Mouse (Mus musculus) MEL (cell line): ENCODE measurements around the gene Gm49450. TPM values are rescaled to one million over a fixed set of nuclear protein-coding genes. Genes with fewer than 3 reads are reported as not detected.

Experiments
- DNase-seq: peaks from one replicate; pipeline ENCODE4 v3.0.0; 2011; ENCODE audit warnings: low read depth, low spot score
- H3K27ac ChIP-seq: 2 replicates; pipeline ENCODE4 v1.5.1; 2012; ENCODE audit warnings: low read depth, mild to moderate bottlenecking, control low read depth, low read length, moderate library complexity; ENCODE audit not compliant: control insufficient read depth
- H3K27me3 ChIP-seq, 2 experiments: fragments of 150-350 bp in 1 of 2; sonication (generic) in 1 of 2; 2 replicates each; pipeline ENCODE4 v1.6.1; 2012; ENCODE audit warnings: low read length in 2 of 2, mild to moderate bottlenecking in 2 of 2, improper control_type of control experiment in 1 of 2, moderate library complexity in 1 of 2; ENCODE audit not compliant: insufficient read depth in 2 of 2, control insufficient read depth in 1 of 2
- H3K36me3 ChIP-seq, 2 experiments: 2 replicates each; pipeline ENCODE4 v1.6.1; 2012 to 2014; ENCODE audit warnings: low read length in 2 of 2, improper control_type of control experiment in 1 of 2, inconsistent platforms in 1 of 2, mild to moderate bottlenecking in 1 of 2; ENCODE audit not compliant: insufficient read depth in 2 of 2, control insufficient read depth in 1 of 2
- H3K4me1 ChIP-seq, 2 experiments: fragments of 150-350 bp in 1 of 2; sonication (generic) in 1 of 2; 2 replicates each; pipeline ENCODE4 v1.6.1; 2012; ENCODE audit warnings: low read length in 2 of 2, improper control_type of control experiment in 1 of 2, mild to moderate bottlenecking in 1 of 2; ENCODE audit not compliant: insufficient read depth in 2 of 2, control insufficient read depth in 1 of 2
- H3K4me3 ChIP-seq, 2 experiments: fragments of 150-350 bp in 1 of 2; sonication (generic) in 1 of 2; 2 replicates each; pipeline ENCODE4 v1.5.1; 2012; ENCODE audit warnings: low read depth in 2 of 2, low read length in 2 of 2, mild to moderate bottlenecking in 2 of 2, moderate library complexity in 2 of 2, control low read depth in 1 of 2, improper control_type of control experiment in 1 of 2; ENCODE audit not compliant: control insufficient read depth in 1 of 2, insufficient read depth in 1 of 2
- H3K79me2 ChIP-seq: 2 replicates; pipeline ENCODE4 v1.6.1; 2012; ENCODE audit warnings: mild to moderate bottlenecking, low read length, moderate library complexity; ENCODE audit not compliant: control insufficient read depth, poor library complexity, insufficient read depth
- H3K9ac ChIP-seq: 2 replicates; pipeline ENCODE4 v1.6.1; 2012; ENCODE audit warnings: low read depth, mild to moderate bottlenecking, control low read depth, low read length, moderate library complexity; ENCODE audit not compliant: control insufficient read depth, poor library complexity, severe bottlenecking
- H3K9me3 ChIP-seq: fragments of 150-350 bp; sonication (generic); replicated peaks from 2 replicates; pipeline ENCODE4 v1.6.1; 2012; ENCODE audit warnings: mild to moderate bottlenecking, low read length, improper control_type of control experiment, moderate library complexity; ENCODE audit not compliant: insufficient read depth
- BHLHE40 ChIP-seq: IDR thresholded peaks from 2 replicates; pipeline ENCODE4 v1.6.1; 2012; ENCODE audit warnings: low read depth, mild to moderate bottlenecking, inconsistent platforms, low read length, improper control_type of control experiment, borderline replicate concordance
- CHD1 ChIP-seq: IDR thresholded peaks from 2 replicates; pipeline ENCODE4 v1.6.1; 2012; ENCODE audit warnings: low read depth, mild to moderate bottlenecking, inconsistent platforms, low read length, improper control_type of control experiment
- E2F4 ChIP-seq: IDR thresholded peaks from 2 replicates; pipeline ENCODE4 v1.6.1; 2011; ENCODE audit warnings: low read depth, low read length, improper control_type of control experiment, borderline replicate concordance
- ETS1 ChIP-seq: IDR thresholded peaks from 2 replicates; pipeline ENCODE4 v1.6.1; 2012; ENCODE audit warnings: low read depth, mild to moderate bottlenecking, inconsistent platforms, low read length, improper control_type of control experiment, moderate library complexity
- GABPA ChIP-seq: IDR thresholded peaks from 2 replicates; pipeline ENCODE4 v1.6.1; 2012; ENCODE audit warnings: low read depth, mild to moderate bottlenecking, inconsistent platforms, low read length, improper control_type of control experiment, moderate library complexity
- KAT2A ChIP-seq: conservative IDR thresholded peaks from 2 replicates; pipeline ENCODE4 v1.6.1; 2012; ENCODE audit warnings: low read depth, low read length, improper control_type of control experiment, inconsistent platforms
- MAX ChIP-seq: IDR thresholded peaks from 2 replicates; pipeline ENCODE4 v1.6.1; 2011; ENCODE audit warnings: low read length, improper control_type of control experiment
- MAZ ChIP-seq: IDR thresholded peaks from 2 replicates; pipeline ENCODE4 v1.6.1; 2012; ENCODE audit warnings: low read depth, mild to moderate bottlenecking, inconsistent platforms, low read length, improper control_type of control experiment
- MYB ChIP-seq: IDR thresholded peaks from 2 replicates; pipeline ENCODE4 v1.6.1; 2011; ENCODE audit warnings: mild to moderate bottlenecking, low read depth, low read length, improper control_type of control experiment
- NELFE ChIP-seq: IDR thresholded peaks from 2 replicates; pipeline ENCODE4 v1.6.1; 2011; ENCODE audit warnings: low read depth, low read length, improper control_type of control experiment
- POLR2A ChIP-seq, 2 experiments: IDR thresholded peaks; 2 replicates each; pipeline ENCODE4 v1.6.1; 2011 to 2012; ENCODE audit warnings: low read length in 2 of 2, mild to moderate bottlenecking in 2 of 2, control low read depth in 1 of 2, improper control_type of control experiment in 1 of 2, low read depth in 1 of 2, moderate library complexity in 1 of 2; ENCODE audit not compliant: control insufficient read depth in 1 of 2, insufficient read depth in 1 of 2, poor library complexity in 1 of 2
- POLR2AphosphoS2 ChIP-seq: IDR thresholded peaks from 2 replicates; pipeline ENCODE4 v1.6.1; 2011; ENCODE audit warnings: low read length, improper control_type of control experiment
- POLR2AphosphoS5 ChIP-seq: IDR thresholded peaks from 2 replicates; pipeline ENCODE4 v1.6.1; 2012; ENCODE audit warnings: low read depth, borderline replicate concordance, mild to moderate bottlenecking, inconsistent platforms, low read length, moderate library complexity, mixed read lengths
- SIN3A ChIP-seq: IDR thresholded peaks from 2 replicates; pipeline ENCODE4 v1.6.1; 2012; ENCODE audit warnings: low read length, improper control_type of control experiment, inconsistent platforms
- TBP ChIP-seq: IDR thresholded peaks from 2 replicates; pipeline ENCODE4 v1.8.0; 2011; ENCODE audit warnings: low read depth, low read length, improper control_type of control experiment
- UBTF ChIP-seq: IDR thresholded peaks from 2 replicates; pipeline ENCODE4 v1.6.1; 2012; ENCODE audit warnings: low read depth, mild to moderate bottlenecking, inconsistent platforms, low read length, improper control_type of control experiment, moderate library complexity, borderline replicate concordance; ENCODE audit not compliant: insufficient read depth
- ZKSCAN1 ChIP-seq: IDR thresholded peaks from 2 replicates; pipeline ENCODE4 v1.6.1; 2012; ENCODE audit warnings: low read depth, mild to moderate bottlenecking, inconsistent platforms, low read length, improper control_type of control experiment, moderate library complexity
- ZNF384 ChIP-seq: IDR thresholded peaks from 2 replicates; pipeline ENCODE4 v1.6.1; 2012; ENCODE audit warnings: low read depth, mild to moderate bottlenecking, inconsistent platforms, low read length, improper control_type of control experiment
- polyA plus RNA-seq, 2 experiments: library from polyadenylated mRNA; stranded (reverse) in 1 of 2; unstranded in 1 of 2; fragments of >175 nt in 1 of 2; fragments of >200 nt in 1 of 2; gene quantifications; 2 replicates each; pipeline versions ENCODE4 v1.2.1 to v1.2.4; 2012; ENCODE audit warnings: low replicate concordance in 2 of 2, low read depth in 1 of 2; ENCODE audit not compliant: insufficient read length in 2 of 2, insufficient read depth in 1 of 2, missing spikeins in 1 of 2
- total RNA-seq: library from RNA; depleted of rRNA; stranded (reverse); fragments of 300-350 nt; gene quantifications from 2 replicates; pipeline ENCODE4 v1.2.3, GENCODE M21; 2012

Gene Gm49450
- total and polyA plus RNA-seq, 3 experiments, result not detected

DNA sequence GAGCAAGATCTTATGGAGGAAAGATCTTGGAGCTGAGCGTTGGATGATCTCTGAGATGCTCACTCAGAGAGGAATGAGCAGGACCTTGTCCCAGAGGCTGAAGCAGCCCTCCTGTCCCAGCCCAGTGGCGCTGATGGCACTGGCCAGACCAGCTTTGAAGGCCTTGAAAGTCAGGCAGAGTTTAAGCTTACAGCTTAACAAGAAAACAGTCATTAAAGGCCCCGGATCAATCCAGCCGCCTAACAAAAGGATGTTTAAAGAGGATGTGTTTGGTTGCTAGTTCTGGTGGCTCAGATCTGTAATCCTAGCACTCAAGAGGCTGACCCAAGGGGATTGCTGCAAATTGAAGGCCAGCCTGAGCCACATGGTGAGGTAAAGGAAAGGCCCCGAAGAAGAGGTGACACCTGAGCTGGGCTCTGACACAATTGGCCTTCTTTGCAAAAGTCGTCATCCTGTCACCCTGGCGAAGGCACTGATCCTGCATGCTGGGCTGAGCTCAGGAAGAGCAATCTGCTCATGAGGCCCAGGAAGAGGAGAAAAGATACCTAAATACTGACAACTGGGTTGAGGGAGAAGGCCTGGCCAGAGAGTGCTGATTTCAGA lies 26.8 kb upstream of the Gm49450 start:
- H3K36me3 ChIP-seq, result peaks cover 0 to 3% of the 10 kb centered on the region in 2 experiments; a peak in 2 of 4 replicates
- no peak for DNase-seq
- H3K9me3 ChIP-seq, result no peaks in the 10 kb centered on the region
- no peak for TF ChIP-seq MAX
- TF ChIP-seq SIN3A, result no peak
- no peak for TF ChIP-seq MYB
- TF ChIP-seq TBP, result no peak
- TF ChIP-seq CHD1, result no peak
- TF ChIP-seq MAZ, result no peak
- no peak for TF ChIP-seq UBTF
- TF ChIP-seq POLR2AphosphoS5, result no peak
- TF ChIP-seq GABPA, result no peak
- no peak for TF ChIP-seq POLR2A (IDR thresholded peaks at IDR 0.05; ENCODE audit: control insufficient read depth in 1 of 2, insufficient read depth in 1 of 2, low read depth in 1 of 2, low read length in 2 of 2, poor library complexity in 1 of 2)
- no peak for TF ChIP-seq KAT2A
- no peak for TF ChIP-seq ZNF384
- TF ChIP-seq ZKSCAN1, result no peak
- no peak for TF ChIP-seq ETS1
- no peak for TF ChIP-seq NELFE
- TF ChIP-seq BHLHE40, result no peak
- TF ChIP-seq E2F4, result no peak
- TF ChIP-seq, all 39 proteins: peak for 0
- H3K4me1 ChIP-seq, result peaks cover 0 to 5% of the 10 kb centered on the region in 2 experiments; a peak in 2 of 4 replicates
- no peak overlapping the region for H3K9ac ChIP-seq
- peaks cover 1% of the 10 kb centered on the region; the same call in 1 of the 2 replicates for H3K79me2 ChIP-seq
- H3K27me3 ChIP-seq, result peaks cover 10 to 28% of the 10 kb centered on the region in 2 experiments
- H3K4me3 ChIP-seq, result no peak overlapping the region
- H3K27ac ChIP-seq, result no peak overlapping the region

DNA sequence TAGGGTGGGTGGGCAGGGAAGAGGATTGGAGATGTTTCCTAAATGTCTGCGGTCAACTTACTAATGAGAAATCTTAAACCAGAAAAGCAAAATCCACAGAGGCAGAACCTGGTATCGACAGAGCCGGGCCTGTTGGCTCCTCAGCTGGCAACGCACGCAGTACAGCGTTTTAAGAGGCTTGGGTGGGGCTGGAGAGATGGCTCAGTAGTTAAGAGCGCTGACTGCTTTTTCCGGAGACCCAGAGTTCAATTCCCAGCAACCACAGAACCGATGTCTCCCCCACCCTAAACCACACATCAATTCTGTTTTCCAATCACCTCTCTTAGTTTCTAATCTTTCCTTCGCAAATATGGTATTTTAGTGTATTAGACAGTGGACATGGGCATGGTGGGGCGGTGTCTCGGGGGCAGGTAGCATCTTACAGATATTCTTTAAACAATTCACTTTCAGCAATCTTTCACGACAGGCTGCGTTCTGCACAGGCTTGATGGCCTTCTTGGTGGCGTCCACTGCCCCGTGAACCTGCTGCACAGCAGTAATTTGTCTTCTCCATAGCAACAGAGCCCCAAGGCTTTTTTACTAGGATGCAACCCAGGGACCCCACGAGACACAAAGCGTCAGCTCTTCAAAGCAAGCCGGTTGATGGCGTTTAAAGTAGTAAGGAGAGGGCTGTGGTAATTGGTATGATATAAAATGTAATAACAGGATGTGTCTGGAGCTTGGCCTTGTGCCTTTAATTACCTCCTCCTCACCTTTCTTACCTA lies 25.2 kb upstream of the Gm49450 start:
- Histone ChIP-seq H3K4me3 (no peak overlapping the region), H3K27me3 (peaks cover 10 to 28% of the 10 kb centered on the region in 2 experiments), H3K36me3 (no peaks in the 10 kb centered on the region), H3K9ac (no peak overlapping the region), H3K9me3 (no peaks in the 10 kb centered on the region), H3K27ac (no peak overlapping the region), H3K79me2 (no peaks in the 10 kb centered on the region), H3K4me1 (no peaks in the 10 kb centered on the region)
- DNase-seq, result no peak
- TF ChIP-seq KAT2A (no peak), TBP (peak; percentile 31; the same call in 1 of the 2 replicates), POLR2AphosphoS2 (no peak)
